Mouse (Mus musculus) limb, embryonic 11.5 days (tissue): ENCODE data around the gene Atf6b. TPM values are rescaled to one million over a fixed set of nuclear protein-coding genes. Genes with fewer than 3 reads are reported as not detected.

ENCODE experiments used
- ATAC-seq: fragments of 200-750 bp; cut with Nextera tagmentation; 2 replicates; pipeline ENCODE4 v1.8.0; 2017; ENCODE audit warnings: low read depth; ENCODE audit not compliant: insufficient number of reproducible peaks, low FRiP score, low TSS enrichment
- DNase-seq: peaks from one replicate; pipeline ENCODE4 v3.0.0-alpha.2; 2015; ENCODE audit warnings: low spot score
- H3K27ac ChIP-seq: fragments of 300-500 bp; sonication (generic); replicated peaks from 2 replicates; pipeline ENCODE4 v1.5.1; 2014; ENCODE audit warnings: low read depth, mild to moderate bottlenecking, low read length
- H3K27me3 ChIP-seq: fragments of 300-500 bp; sonication (generic); 2 replicates; pipeline ENCODE4 v1.6.1; 2014; ENCODE audit warnings: mild to moderate bottlenecking, low read length, mixed read lengths; ENCODE audit not compliant: control insufficient read depth, insufficient read depth
- H3K36me3 ChIP-seq: fragments of 300-500 bp; sonication (generic); 2 replicates; pipeline ENCODE4 v1.6.1; 2014; ENCODE audit warnings: mild to moderate bottlenecking, low read length, moderate library complexity, mixed read lengths; ENCODE audit not compliant: control insufficient read depth, insufficient read depth
- H3K4me1 ChIP-seq: fragments of 300-500 bp; sonication (generic); 2 replicates; pipeline ENCODE4 v1.6.1; 2014; ENCODE audit warnings: low read length, mixed read lengths; ENCODE audit not compliant: control insufficient read depth, insufficient read depth
- H3K4me2 ChIP-seq: fragments of 300-500 bp; sonication (generic); 2 replicates; pipeline ENCODE4 v1.6.1; 2014; ENCODE audit warnings: low read depth, mild to moderate bottlenecking, moderate library complexity; ENCODE audit not compliant: severe bottlenecking
- H3K4me3 ChIP-seq: fragments of 300-500 bp; sonication (generic); 2 replicates; pipeline ENCODE4 v1.5.1; 2014; ENCODE audit warnings: low read depth, low read length
- H3K9ac ChIP-seq: fragments of 300-500 bp; sonication (generic); 2 replicates; pipeline ENCODE4 v1.6.1; 2014; ENCODE audit warnings: mild to moderate bottlenecking, low read length
- H3K9me3 ChIP-seq: fragments of 300-500 bp; sonication (generic); 2 replicates; pipeline ENCODE4 v1.6.1; 2016; ENCODE audit warnings: low read length; ENCODE audit not compliant: control insufficient read depth
- WGBS: fragments of 180-500 bp; shearing (Covaris S2); extraction: QIAGEN DNeasy Blood & Tissue Kit; methylation state at CpG from one replicate; pipeline ENCODE4 v1.1.7; 2014; 5-methylcytosine and 5-hydroxymethylcytosine counted together
- polyA plus RNA-seq: library from polyadenylated mRNA; unstranded; fragments of >200 nt; fragmentation: Nextera tagmentation; extraction: Ambion mirVana; gene quantifications from 2 replicates; pipeline ENCODE4 v1.2.1, GENCODE M21; 2014

The Atf6b gene
- polyA plus RNA-seq, 1 experiment from 2014 or later = 63.4 TPM

DNA sequence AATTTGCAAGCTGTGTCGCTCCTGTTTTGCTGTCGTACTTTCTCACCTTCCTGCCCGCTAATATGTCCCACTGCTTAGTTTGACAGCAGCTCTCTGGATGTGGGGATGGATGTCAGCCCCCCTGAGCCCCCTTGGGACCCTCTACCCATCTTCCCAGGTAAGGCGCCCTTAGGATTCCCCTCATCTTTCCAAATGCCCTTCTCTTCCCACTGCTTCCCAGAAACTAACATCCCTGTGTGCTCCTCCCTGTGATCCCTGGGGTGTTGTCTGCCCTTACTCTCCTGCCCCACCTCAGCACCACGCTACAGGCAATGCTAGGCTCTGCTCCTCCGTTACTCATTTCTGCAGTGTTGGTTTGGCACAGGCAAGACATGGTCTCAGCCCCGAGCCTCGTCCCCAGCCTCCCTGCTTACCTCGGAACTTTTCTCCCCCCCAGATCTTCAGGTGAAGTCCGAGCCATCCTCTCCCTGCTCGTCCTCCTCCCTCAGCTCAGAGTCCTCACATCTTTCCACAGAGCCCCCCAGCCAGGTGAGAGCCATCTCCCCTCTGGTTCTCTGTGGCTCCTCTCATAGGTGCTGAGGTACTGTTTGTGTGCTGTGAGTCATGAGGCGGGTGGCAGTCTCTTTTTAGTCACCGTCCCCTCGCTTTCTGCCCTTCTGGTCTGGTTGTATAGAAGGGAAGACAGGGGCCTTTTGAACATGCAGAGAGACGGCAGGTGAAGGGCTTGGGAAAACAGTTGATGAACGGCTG is 1.4 kb downstream of the Atf6b start:
- DNase-seq (no peak), ATAC-seq (no peak)
- Histone ChIP-seq H3K27me3 (no peaks in the 10 kb centered on the region), H3K4me3 (peak overlapping the region; percentile 97; the same call in 1 of the 2 replicates), H3K27ac (no peak overlapping the region), H3K4me2 (peak overlapping the region; percentile 87), H3K4me1 (peaks cover 7% of the 10 kb centered on the region; the same call in 1 of the 2 replicates), H3K9ac (no peak overlapping the region), H3K9me3 (no peaks in the 10 kb centered on the region), H3K36me3 (peaks cover 13% of the 10 kb centered on the region)
- 83% methylated on average over 16 of the region's 16 CpGs for WGBS

DNA sequence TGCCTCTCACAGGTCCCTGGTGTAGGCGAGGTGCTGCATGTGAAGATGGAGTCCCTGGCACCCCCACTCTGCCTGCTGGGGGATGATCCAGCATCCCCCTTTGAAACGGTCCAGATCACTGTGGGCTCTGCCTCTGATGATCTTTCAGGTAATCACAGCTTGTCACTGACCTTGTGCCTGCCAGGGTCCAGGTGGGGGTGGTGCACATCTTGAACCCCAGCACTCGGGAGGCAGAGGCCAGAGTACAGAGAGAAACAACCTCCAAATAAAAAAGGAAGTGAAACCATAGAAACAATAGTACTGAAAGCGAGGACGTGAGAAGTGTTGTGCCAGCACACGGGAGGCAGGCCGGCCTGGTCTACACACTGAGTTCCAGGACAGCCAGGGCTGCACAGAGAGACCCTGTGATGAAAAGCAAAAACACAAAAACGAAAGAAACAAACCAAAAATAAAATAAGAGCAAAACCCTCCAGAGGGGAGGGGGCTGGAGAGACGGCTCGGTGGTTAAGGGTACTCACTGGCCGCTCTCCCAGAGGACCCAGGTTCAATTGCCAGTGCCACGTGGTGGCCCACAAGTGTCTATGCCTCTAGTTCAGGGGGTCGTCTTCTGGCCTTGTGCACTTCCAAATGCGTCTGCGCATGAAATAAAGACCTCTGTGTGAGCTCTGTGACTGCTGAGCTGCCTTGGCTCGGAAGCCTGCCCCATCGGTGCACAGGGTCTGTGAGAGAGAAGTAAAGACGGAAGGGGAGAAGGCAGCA is 2.3 kb downstream of the Atf6b start:
- ATAC-seq = no peak
- no peaks in the 10 kb centered on the region for H3K27me3 ChIP-seq
- H3K4me1 ChIP-seq = peaks cover 7% of the 10 kb centered on the region; the same call in 1 of the 2 replicates
- H3K4me2 ChIP-seq = no peak overlapping the region
- peaks cover 16% of the 10 kb centered on the region for H3K36me3 ChIP-seq
- H3K27ac ChIP-seq = no peak overlapping the region
- DNase-seq = no peak
- H3K4me3 ChIP-seq = no peak overlapping the region
- H3K9me3 ChIP-seq = no peaks in the 10 kb centered on the region
- no peak overlapping the region for H3K9ac ChIP-seq
- WGBS = 89% methylated on average over 18 of the region's 18 CpGs

DNA sequence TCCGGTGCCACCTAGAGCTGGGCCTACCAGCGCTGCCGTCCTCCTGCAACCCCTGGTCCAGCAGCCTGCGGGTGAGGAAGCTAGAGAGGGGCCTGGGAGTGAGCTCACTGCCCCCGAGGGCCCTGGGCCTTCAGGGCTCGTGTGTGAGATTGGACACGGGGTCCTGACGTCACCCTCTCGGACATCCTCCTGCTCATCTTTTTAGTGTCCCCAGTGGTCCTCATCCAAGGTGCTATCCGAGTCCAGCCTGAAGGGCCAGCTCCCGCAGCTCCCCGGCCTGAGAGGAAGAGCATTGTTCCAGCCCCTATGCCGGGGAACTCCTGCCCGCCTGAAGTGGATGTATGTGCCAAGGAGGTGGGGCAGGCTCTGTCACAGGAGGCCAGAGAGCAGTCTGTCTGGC is 3.8 kb downstream of the Atf6b start:
- 92% methylated on average over 14 of the region's 14 CpGs for WGBS
- ATAC-seq (no peak), DNase-seq (no peak)
- Histone ChIP-seq H3K36me3 (peaks cover 19% of the 10 kb centered on the region), H3K4me2 (no peak overlapping the region), H3K27ac (no peak overlapping the region), H3K27me3 (no peaks in the 10 kb centered on the region), H3K9ac (no peak overlapping the region), H3K9me3 (no peaks in the 10 kb centered on the region), H3K4me1 (peaks cover 7% of the 10 kb centered on the region; the same call in 1 of the 2 replicates), H3K4me3 (no peak overlapping the region)

DNA sequence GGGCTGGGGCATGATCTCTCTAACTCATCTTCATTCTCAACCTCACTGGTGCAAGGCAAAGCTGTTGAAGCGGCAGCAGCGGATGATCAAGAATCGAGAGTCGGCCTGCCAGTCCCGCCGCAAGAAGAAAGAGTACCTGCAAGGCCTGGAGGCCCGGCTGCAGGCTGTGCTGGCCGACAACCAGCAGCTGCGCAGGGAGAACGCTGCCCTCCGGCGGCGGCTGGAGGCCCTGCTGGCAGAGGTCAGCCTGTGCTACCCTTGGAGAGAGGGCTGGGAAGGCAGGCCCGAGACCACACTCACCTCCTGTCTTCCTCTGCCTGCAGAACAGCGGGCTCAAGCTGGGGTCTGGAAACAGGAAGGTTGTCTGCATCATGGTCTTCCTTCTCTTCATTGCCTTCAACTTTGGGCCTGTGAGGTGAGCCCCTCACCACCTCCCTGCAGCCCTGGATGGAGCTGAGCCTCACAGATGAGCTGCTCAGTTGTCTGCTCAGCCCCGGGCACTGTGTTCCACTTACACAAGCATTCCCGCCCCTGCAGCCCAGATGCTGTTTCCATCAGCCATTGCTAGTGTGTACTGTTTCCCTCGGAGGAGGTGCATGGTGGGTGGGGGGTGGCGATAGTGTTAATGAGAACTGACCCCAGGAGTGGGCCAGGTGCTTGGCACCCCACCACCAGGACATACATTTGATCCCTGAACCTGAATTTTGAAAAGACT is 4.7 kb downstream of the Atf6b start:
- Histone ChIP-seq H3K4me1 (peaks cover 9% of the 10 kb centered on the region; the same call in 1 of the 2 replicates), H3K27ac (no peak overlapping the region), H3K27me3 (no peaks in the 10 kb centered on the region), H3K36me3 (peaks cover 19% of the 10 kb centered on the region), H3K9ac (no peak overlapping the region; the same call in 1 of the 2 replicates), H3K4me3 (no peak overlapping the region), H3K9me3 (no peaks in the 10 kb centered on the region), H3K4me2 (no peak overlapping the region)
- 53% methylated on average over 19 of the region's 19 CpGs for WGBS
- DNase-seq = peak; percentile 62
- no peak for ATAC-seq

DNA sequence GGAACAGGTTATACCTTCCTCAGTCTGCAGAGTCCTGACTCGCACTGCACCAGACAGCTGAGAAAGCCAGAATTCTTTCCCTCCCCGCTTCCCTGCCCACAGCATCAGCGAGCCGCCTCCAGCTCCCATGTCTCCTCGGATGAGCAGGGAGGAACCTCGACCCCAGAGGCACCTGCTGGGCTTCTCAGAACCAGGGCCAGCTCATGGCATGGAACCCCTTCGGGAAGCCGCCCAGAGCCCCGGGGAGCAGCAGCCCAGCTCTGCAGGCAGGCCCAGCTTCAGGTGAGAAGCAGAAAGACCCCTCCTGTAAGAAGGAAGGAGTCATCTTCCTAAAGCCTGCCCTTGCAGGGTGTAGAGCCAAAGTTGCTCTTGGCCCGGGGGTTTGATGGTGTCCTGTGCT is 5.6 kb downstream of the Atf6b start:
- H3K27ac ChIP-seq = no peak overlapping the region
- H3K4me3 ChIP-seq = no peak overlapping the region
- H3K27me3 ChIP-seq = no peaks in the 10 kb centered on the region
- no peak overlapping the region for H3K9ac ChIP-seq
- peaks cover 19% of the 10 kb centered on the region for H3K36me3 ChIP-seq
- DNase-seq (no peak), ATAC-seq (no peak)
- H3K4me2 ChIP-seq = no peak overlapping the region
- H3K9me3 ChIP-seq = no peaks in the 10 kb centered on the region
- H3K4me1 ChIP-seq = peaks cover 9% of the 10 kb centered on the region; the same call in 1 of the 2 replicates
- WGBS = 94% methylated on average over 10 of the region's 10 CpGs

DNA sequence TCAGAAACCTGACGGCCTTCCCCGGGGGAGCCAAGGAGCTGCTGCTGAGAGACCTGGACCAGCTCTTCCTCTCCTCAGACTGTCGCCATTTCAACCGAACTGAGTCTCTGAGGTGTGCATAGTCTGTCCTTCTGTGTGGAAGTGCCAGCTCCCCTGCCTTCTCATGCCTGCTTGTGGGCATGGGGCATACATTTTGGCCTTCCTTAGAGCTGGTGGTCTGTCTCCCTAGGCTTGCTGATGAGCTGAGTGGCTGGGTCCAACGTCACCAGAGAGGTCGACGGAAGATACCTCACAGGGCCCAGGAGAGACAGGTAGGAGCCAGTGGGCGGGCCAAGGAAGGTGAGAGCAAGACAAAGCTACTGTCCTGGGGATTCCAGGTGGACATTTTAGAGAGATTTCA is 6.0 kb downstream of the Atf6b start:
- DNase-seq (no peak), ATAC-seq (no peak)
- Histone ChIP-seq H3K4me2 (no peak overlapping the region), H3K4me1 (peaks cover 6% of the 10 kb centered on the region; the same call in 1 of the 2 replicates), H3K4me3 (no peak overlapping the region), H3K27ac (no peak overlapping the region), H3K36me3 (peaks cover 19% of the 10 kb centered on the region), H3K27me3 (no peaks in the 10 kb centered on the region), H3K9me3 (no peaks in the 10 kb centered on the region), H3K9ac (no peak overlapping the region)
- WGBS = 92% methylated on average over 8 of the region's 8 CpGs

DNA sequence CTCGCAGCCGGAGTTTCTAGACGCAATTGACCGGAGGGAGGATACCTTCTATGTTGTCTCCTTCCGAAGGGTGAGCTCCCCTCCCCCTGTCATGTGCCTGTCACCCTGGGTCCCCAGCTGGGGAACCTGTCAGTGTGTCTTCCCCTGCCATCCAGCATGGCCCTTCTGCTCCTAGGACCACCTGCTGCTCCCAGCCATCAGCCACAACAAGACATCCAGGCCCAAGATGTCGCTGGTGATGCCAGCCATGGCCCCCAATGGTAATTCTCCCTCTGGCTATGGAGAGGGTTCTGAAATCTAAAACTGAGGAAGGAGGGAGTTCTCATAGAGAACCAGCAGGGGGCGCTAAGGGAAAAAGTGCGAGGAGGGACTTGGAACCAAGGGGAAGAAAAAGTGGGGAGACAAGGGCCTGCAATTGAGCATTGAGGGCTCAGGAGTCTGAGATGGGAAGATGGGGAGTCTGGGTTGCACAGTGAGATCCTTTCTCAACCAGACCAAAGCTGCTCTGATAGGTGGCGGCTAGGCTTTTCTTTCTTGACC is 6.9 kb downstream of the Atf6b start:
- H3K27me3 ChIP-seq = no peaks in the 10 kb centered on the region
- H3K4me2 ChIP-seq = no peak overlapping the region
- DNase-seq (peak; percentile 70), ATAC-seq (no peak)
- no peak overlapping the region for H3K9ac ChIP-seq
- H3K36me3 ChIP-seq = peaks cover 19% of the 10 kb centered on the region
- H3K4me1 ChIP-seq = 0 out of 2 replicates have a peak, but pooled peaks cover 2% of the 10 kb centered on the region
- no peak overlapping the region for H3K27ac ChIP-seq
- H3K9me3 ChIP-seq = no peaks in the 10 kb centered on the region
- 64% methylated on average over 9 of the region's 9 CpGs for whole genome bisulfite sequencing
- H3K4me3 ChIP-seq = no peak overlapping the region

DNA sequence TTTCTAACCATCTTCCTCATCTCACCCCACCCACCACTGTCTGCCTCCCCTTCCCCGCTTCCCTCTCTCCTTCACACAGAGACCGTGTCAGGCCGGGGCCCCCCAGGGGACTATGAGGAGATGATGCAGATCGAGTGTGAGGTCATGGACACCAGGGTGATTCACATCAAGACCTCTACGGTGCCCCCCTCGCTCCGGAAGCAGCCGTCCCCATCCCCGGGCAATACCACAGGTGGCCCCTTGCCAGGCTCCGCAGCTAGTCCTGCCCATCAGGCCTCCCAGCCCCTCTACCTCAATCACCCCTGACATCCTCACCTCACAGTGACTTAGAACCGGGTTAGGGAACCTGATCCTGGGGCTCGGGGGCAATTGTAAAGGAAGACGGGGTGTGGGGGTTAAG is 7.4 kb downstream of the Atf6b start:
- no peaks in the 10 kb centered on the region for H3K9me3 ChIP-seq
- WGBS = 93% methylated on average over 13 of the region's 13 CpGs
- no peak for ATAC-seq
- no peak for DNase-seq
- peaks cover 3% of the 10 kb centered on the region; the same call in 1 of the 2 replicates for H3K27me3 ChIP-seq
- no peak overlapping the region for H3K9ac ChIP-seq
- peaks cover 17% of the 10 kb centered on the region for H3K36me3 ChIP-seq
- no peak overlapping the region for H3K27ac ChIP-seq
- 0 out of 2 replicates have a peak, but pooled peaks cover 2% of the 10 kb centered on the region for H3K4me1 ChIP-seq
- H3K4me3 ChIP-seq = no peak overlapping the region
- no peak overlapping the region for H3K4me2 ChIP-seq
